Mouse (Mus musculus) neutrophil, adult 5-6 weeks (primary cell): Measurements from ENCODE around the gene Tmem221. TPM values are rescaled to one million over a fixed set of nuclear protein-coding genes. Genes with fewer than 3 reads are reported as not detected.

Experiments
- ATAC-seq: fragments of 151-379, 151-347 bp; 2 replicates; pipeline ENCODE4 v1.8.0; 2017; ENCODE audit warnings: mild to moderate bottlenecking, moderate TSS enrichment; ENCODE audit not compliant: insufficient number of reproducible peaks, poor library complexity, low FRiP score, severe bottlenecking; ENCODE audit errors: extremely low read depth
- total RNA-seq: library from RNA; stranded (forward); fragments of 200-1000 nt; gene quantifications from 2 replicates; pipeline ENCODE4 v1.2.3, GENCODE M21; 2017

The Tmem221 gene
- total RNA-seq, result 0.25 and 0.58 TPM in 2 replicates

- no peak for ATAC-seq
These were observed at the start of gene Tmem221 for GRCm38 (mm10) chr8:71558071-71558957. Tmem221 (minus strand) TSS chr8:71558871.

- ATAC-seq, result no peak
These were observed 45.4 kb upstream of the Tmem221 start for GRCm38 (mm10) chr8:71604021-71604420.

- ATAC-seq, result no peak
These were observed 44.1 kb upstream of the Tmem221 start for GRCm38 (mm10) chr8:71602666-71603334.

- ATAC-seq, result peak; percentile 15; the same call in 1 of the 2 replicates
These were observed 43.4 kb upstream of the Tmem221 start for GRCm38 (mm10) chr8:71601939-71602665.

GRCm38 (mm10) chr8:71598841-71599240 is 40.2 kb upstream of the Tmem221 start:
- ATAC-seq, result no peak

- no peak for ATAC-seq
These were observed 39.7 kb upstream of the Tmem221 start for GRCm38 (mm10) chr8:71598375-71598774.

- ATAC-seq, result no peak
These were observed 38.8 kb upstream of the Tmem221 start, which contains the start of gene Fam129c for GRCm38 (mm10) chr8:71597451-71597850. Fam129c (plus strand) TSS chr8:71597648.

- ATAC-seq, result peak; percentile 35
These were observed 38.1 kb upstream of the Tmem221 start for GRCm38 (mm10) chr8:71596798-71597197.

- ATAC-seq, result no peak
These were observed 37.7 kb upstream of the Tmem221 start for GRCm38 (mm10) chr8:71596384-71596783.

- ATAC-seq, result peak; percentile 51
These were observed 37.2 kb upstream of the Tmem221 start for GRCm38 (mm10) chr8:71595862-71596261.

GRCm38 (mm10) chr8:71594324-71594722 is 35.7 kb upstream of the Tmem221 start:
- ATAC-seq, result no peak

GRCm38 (mm10) chr8:71593556-71594323 is 35.1 kb upstream of the Tmem221 start:
- no peak for ATAC-seq

- ATAC-seq, result no peak
These were observed 33.9 kb upstream of the Tmem221 start for GRCm38 (mm10) chr8:71592374-71593170.

- peak; percentile 49 for ATAC-seq
These were observed 33.1 kb upstream of the Tmem221 start, which contains the start of gene Pgls for GRCm38 (mm10) chr8:71591471-71592373. Pgls (plus strand) TSS chr8:71592176.

- no peak for ATAC-seq
These were observed 32.3 kb upstream of the Tmem221 start for GRCm38 (mm10) chr8:71591017-71591416.

- no peak for ATAC-seq
These were observed 30.1 kb upstream of the Tmem221 start for GRCm38 (mm10) chr8:71588762-71589161.

- peak; percentile 18; the same call in 1 of the 2 replicates for ATAC-seq
These were observed 28.2 kb upstream of the Tmem221 start for GRCm38 (mm10) chr8:71586891-71587290.
